Mouse (Mus musculus): ENCODE data around the gene Hsbp1. TPM values are rescaled to one million over a fixed set of nuclear protein-coding genes. Genes with fewer than 3 reads are reported as not detected.
"Not testable (repeated sequence)": the region's sequence is repeated elsewhere in the genome, so short reads cannot be mapped to it uniquely, and the experiment has no call there.

Hsbp1 gene
- total and polyA plus RNA-seq, 2 experiments: 65.3 to 69.2 TPM

GRCm38 (mm10) chr8:119352977-119353658, 8.8 kb downstream of the Hsbp1 start:
- 75% methylated on average over 10 of the region's 10 CpGs for WGBS
- TF ChIP-seq CTCF (IDR thresholded peaks at IDR 0.05; ENCODE audit: low read depth, low read length): no peak
- H3K27ac ChIP-seq (replicated peaks; ENCODE audit: insufficient read depth, low read depth, low read length): no peak overlapping the region

GRCm38 (mm10) chr8:119353659-119354023, 9.4 kb downstream of the Hsbp1 start:
- Histone ChIP-seq H3K27me3 (ENCODE audit: control insufficient read depth, insufficient read depth, low read length) (no peaks in the 10 kb centered on the region), H3K27ac (replicated peaks; ENCODE audit: insufficient read depth, low read depth, low read length) (no peak overlapping the region), H3K9ac (ENCODE audit: low read depth, low read length) (no peak overlapping the region), H3K4me1 (ENCODE audit: control insufficient read depth, insufficient read depth, low read length) (no peaks in the 10 kb centered on the region), H3K4me3 (ENCODE audit: insufficient read depth, low read depth, low read length) (no peak overlapping the region), H3K36me3 (ENCODE audit: control insufficient read depth, insufficient read depth, low read length) (peaks cover 2% of the 10 kb centered on the region; the same call in 1 of the 2 replicates), H3K79me2 (ENCODE audit: control insufficient read depth, insufficient read depth, low read length) (no peaks in the 10 kb centered on the region)
- TF ChIP-seq POLR2A (IDR thresholded peaks at IDR 0.05; ENCODE audit: extremely low read depth, insufficient read depth, low read length) (no peak), CTCF (IDR thresholded peaks at IDR 0.05; ENCODE audit: low read depth, low read length) (no peak)
- no peak for DNase-seq (ENCODE audit: extremely low read depth, low read depth, low spot score)
- 79% methylated on average over 6 of the region's 6 CpGs for WGBS

More at GRCm38 (mm10) chr8:119352977-119353658, 8.8 kb downstream of the Hsbp1 start:
- H3K9ac ChIP-seq (ENCODE audit: low read depth, low read length): no peak overlapping the region
- DNase-seq (ENCODE audit: extremely low read depth, low read depth, low spot score): no peak
- peaks cover 4% of the 10 kb centered on the region; the same call in 1 of the 2 replicates for H3K36me3 ChIP-seq (ENCODE audit: control insufficient read depth, insufficient read depth, low read length)
- no peaks in the 10 kb centered on the region for H3K27me3 ChIP-seq (ENCODE audit: control insufficient read depth, insufficient read depth, low read length)
- no peak overlapping the region for H3K4me3 ChIP-seq (ENCODE audit: insufficient read depth, low read depth, low read length)
- H3K4me1 ChIP-seq (ENCODE audit: control insufficient read depth, insufficient read depth, low read length): no peaks in the 10 kb centered on the region
- H3K79me2 ChIP-seq (ENCODE audit: control insufficient read depth, insufficient read depth, low read length): no peaks in the 10 kb centered on the region

- WGBS: 66% methylated on average over 5 of the region's 5 CpGs
- not testable (repeated sequence) for H3K4me3 ChIP-seq (ENCODE audit: insufficient read depth, low read depth, low read length); H3K4me1 ChIP-seq (ENCODE audit: control insufficient read depth, insufficient read depth, low read length); H3K79me2 ChIP-seq (ENCODE audit: control insufficient read depth, insufficient read depth, low read length); H3K27ac ChIP-seq (replicated peaks; ENCODE audit: insufficient read depth, low read depth, low read length); H3K27me3 ChIP-seq (ENCODE audit: control insufficient read depth, insufficient read depth, low read length); DNase-seq (ENCODE audit: extremely low read depth, low read depth, low spot score); H3K9ac ChIP-seq (ENCODE audit: low read depth, low read length); H3K36me3 ChIP-seq (ENCODE audit: control insufficient read depth, insufficient read depth, low read length)
- TF ChIP-seq CTCF (IDR thresholded peaks at IDR 0.05; ENCODE audit: low read depth, low read length): peak; percentile 50
These were observed 12.3 kb downstream of the Hsbp1 start for GRCm38 (mm10) chr8:119356631-119357030.

GRCm38 (mm10) chr8:119358175-119358574, 13.9 kb downstream of the Hsbp1 start:
- H3K4me3 ChIP-seq (ENCODE audit: insufficient read depth, low read depth, low read length): no peak overlapping the region
- no peak overlapping the region for H3K27ac ChIP-seq (replicated peaks; ENCODE audit: insufficient read depth, low read depth, low read length)
- no peak for DNase-seq (ENCODE audit: extremely low read depth, low read depth, low spot score)
- no peaks in the 10 kb centered on the region for H3K79me2 ChIP-seq (ENCODE audit: control insufficient read depth, insufficient read depth, low read length)
- WGBS: 92% methylated on average over 7 of the region's 7 CpGs
- no peaks in the 10 kb centered on the region for H3K4me1 ChIP-seq (ENCODE audit: control insufficient read depth, insufficient read depth, low read length)
- H3K9ac ChIP-seq (ENCODE audit: low read depth, low read length): no peak overlapping the region
- H3K36me3 ChIP-seq (ENCODE audit: control insufficient read depth, insufficient read depth, low read length): no peaks in the 10 kb centered on the region
- TF ChIP-seq POLR2A (IDR thresholded peaks at IDR 0.05; ENCODE audit: extremely low read depth, insufficient read depth, low read length): no peak
- TF ChIP-seq CTCF (IDR thresholded peaks at IDR 0.05; ENCODE audit: low read depth, low read length): no peak
- no peaks in the 10 kb centered on the region for H3K27me3 ChIP-seq (ENCODE audit: control insufficient read depth, insufficient read depth, low read length)

- Histone ChIP-seq H3K4me1 (ENCODE audit: control insufficient read depth, insufficient read depth, low read length) (no peaks in the 10 kb centered on the region), H3K27ac (replicated peaks; ENCODE audit: insufficient read depth, low read depth, low read length) (no peak overlapping the region), H3K4me3 (ENCODE audit: insufficient read depth, low read depth, low read length) (no peak overlapping the region), H3K79me2 (ENCODE audit: control insufficient read depth, insufficient read depth, low read length) (no peaks in the 10 kb centered on the region), H3K9ac (ENCODE audit: low read depth, low read length) (no peak overlapping the region), H3K27me3 (ENCODE audit: control insufficient read depth, insufficient read depth, low read length) (no peaks in the 10 kb centered on the region), H3K36me3 (ENCODE audit: control insufficient read depth, insufficient read depth, low read length) (no peaks in the 10 kb centered on the region)
- TF ChIP-seq POLR2A (IDR thresholded peaks at IDR 0.05; ENCODE audit: extremely low read depth, insufficient read depth, low read length) (no peak), CTCF (IDR thresholded peaks at IDR 0.05; ENCODE audit: low read depth, low read length) (peak; percentile 92)
- DNase-seq (ENCODE audit: extremely low read depth, low read depth, low spot score): no peak
- 42% methylated on average over 14 of the region's 14 CpGs for WGBS
These were observed 14.5 kb downstream of the Hsbp1 start for GRCm38 (mm10) chr8:119358836-119359235.

GRCm38 (mm10) chr8:119360686-119361295, 16.5 kb downstream of the Hsbp1 start:
- Histone ChIP-seq H3K27ac (replicated peaks; ENCODE audit: insufficient read depth, low read depth, low read length) (no peak overlapping the region), H3K79me2 (ENCODE audit: control insufficient read depth, insufficient read depth, low read length) (no peaks in the 10 kb centered on the region), H3K4me1 (ENCODE audit: control insufficient read depth, insufficient read depth, low read length) (no peaks in the 10 kb centered on the region), H3K36me3 (ENCODE audit: control insufficient read depth, insufficient read depth, low read length) (no peaks in the 10 kb centered on the region), H3K9ac (ENCODE audit: low read depth, low read length) (no peak overlapping the region), H3K4me3 (ENCODE audit: insufficient read depth, low read depth, low read length) (no peak overlapping the region), H3K27me3 (ENCODE audit: control insufficient read depth, insufficient read depth, low read length) (no peaks in the 10 kb centered on the region)
- no peak for DNase-seq (ENCODE audit: extremely low read depth, low read depth, low spot score)
- no peak for TF ChIP-seq CTCF (IDR thresholded peaks at IDR 0.05; ENCODE audit: low read depth, low read length)
- 54% methylated on average over 8 of the region's 8 CpGs for WGBS

- H3K4me3 ChIP-seq (ENCODE audit: insufficient read depth, low read depth, low read length); H3K27ac ChIP-seq (replicated peaks; ENCODE audit: insufficient read depth, low read depth, low read length): not testable (repeated sequence)
- DNase-seq (ENCODE audit: extremely low read depth, low read depth, low spot score): peak; percentile 55
These were observed 30.4 kb downstream of the Hsbp1 start for GRCm38 (mm10) chr8:119374716-119375115.

More at GRCm38 (mm10) chr8:119374716-119375115, 30.4 kb downstream of the Hsbp1 start:
- 29% methylated on average over 9 of the region's 9 CpGs for WGBS
- not testable (repeated sequence) for H3K36me3 ChIP-seq (ENCODE audit: control insufficient read depth, insufficient read depth, low read length); H3K4me1 ChIP-seq (ENCODE audit: control insufficient read depth, insufficient read depth, low read length); H3K9ac ChIP-seq (ENCODE audit: low read depth, low read length); H3K79me2 ChIP-seq (ENCODE audit: control insufficient read depth, insufficient read depth, low read length); H3K27me3 ChIP-seq (ENCODE audit: control insufficient read depth, insufficient read depth, low read length)
